In genomic region chr15:5115173-5115572, GRCm38 (mm10) we compare ENCODE assay signal across 8 mouse cellular contexts. TPM values are rescaled to one million over a fixed set of nuclear protein-coding genes. Genes with fewer than 3 reads are reported as not detected.
DNase-seq lines count a peak whose midpoint lies in the region; ATAC-seq and TF ChIP-seq lines count a peak whose summit lies in the region.

No protein-coding gene starts in this region.

- ATAC-seq in limb, embryonic 11.5 days (ENCODE audit: insufficient number of reproducible peaks, low FRiP score, low TSS enrichment, low read depth), result no peak
- ATAC-seq in neural tube, embryonic 14.5 days (ENCODE audit: low read depth), result no peak

- H3K4me2 ChIP-seq in limb, embryonic 11.5 days (ENCODE audit: low read depth, severe bottlenecking), result peak overlapping the region; percentile 24
- H3K4me2 ChIP-seq in neural tube, embryonic 14.5 days (ENCODE audit: low read depth, low read length), result peak overlapping the region; percentile 49

- TF ChIP-seq CTCF in liver, adult 2 months (IDR thresholded peaks at IDR 0.05; ENCODE audit: low read depth, low read length), result no peak
- no peak for TF ChIP-seq CTCF in embryonic fibroblast, embryonic 13.5 days (IDR thresholded peaks at IDR 0.05; ENCODE audit: borderline replicate concordance, insufficient read depth, low read length)

- no peaks in the 10 kb centered on the region for H3K27me3 ChIP-seq in liver, adult 2 months (ENCODE audit: control insufficient read depth, insufficient read depth, low read length)
- no peaks in the 10 kb centered on the region for H3K27me3 ChIP-seq in limb, embryonic 11.5 days (ENCODE audit: control insufficient read depth, insufficient read depth, low read length)
- no peaks in the 10 kb centered on the region for H3K27me3 ChIP-seq in neural tube, embryonic 14.5 days (ENCODE audit: control insufficient read depth, insufficient read depth, low read length)

- H3K9me3 ChIP-seq in limb, embryonic 11.5 days (ENCODE audit: control insufficient read depth, low read length), result no peaks in the 10 kb centered on the region
- no peaks in the 10 kb centered on the region for H3K9me3 ChIP-seq in neural tube, embryonic 14.5 days (ENCODE audit: control insufficient read depth, low read length)

- peaks cover 26% of the 10 kb centered on the region for H3K36me3 ChIP-seq in liver, adult 2 months (ENCODE audit: control insufficient read depth, insufficient read depth, low read length)
- peaks cover 21% of the 10 kb centered on the region for H3K36me3 ChIP-seq in limb, embryonic 11.5 days (ENCODE audit: control insufficient read depth, insufficient read depth, low read length)
- H3K36me3 ChIP-seq in neural tube, embryonic 14.5 days (ENCODE audit: control insufficient read depth, insufficient read depth, low read length), result peaks cover 22% of the 10 kb centered on the region

- H3K4me1 ChIP-seq in liver, adult 2 months (ENCODE audit: control insufficient read depth, insufficient read depth, low read length), result peaks cover 8% of the 10 kb centered on the region; the same call in 1 of the 2 replicates
- H3K4me1 ChIP-seq in embryonic fibroblast, embryonic 13.5 days (ENCODE audit: control insufficient read depth, insufficient read depth, low read length), result no peaks in the 10 kb centered on the region
- H3K4me1 ChIP-seq in limb, embryonic 11.5 days (ENCODE audit: control insufficient read depth, insufficient read depth, low read length), result 0 out of 2 replicates have a peak, but pooled peaks cover 4% of the 10 kb centered on the region
- peaks cover 6% of the 10 kb centered on the region; the same call in 1 of the 2 replicates for H3K4me1 ChIP-seq in neural tube, embryonic 14.5 days (ENCODE audit: control insufficient read depth, insufficient read depth, low read length)

- peaks cover 5% of the 10 kb centered on the region for H3K79me2 ChIP-seq in liver, adult 2 months (ENCODE audit: control insufficient read depth, insufficient read depth, low read length)

- TF ChIP-seq POLR2A in liver, adult 2 months (IDR thresholded peaks at IDR 0.05; ENCODE audit: extremely low read depth, insufficient read depth, low read length), result no peak
- TF ChIP-seq POLR2A in embryonic fibroblast, embryonic 13.5 days (IDR thresholded peaks at IDR 0.05; ENCODE audit: low read depth, low read length), result no peak

- H3K27ac ChIP-seq in liver, adult 2 months (replicated peaks; ENCODE audit: insufficient read depth, low read depth, low read length), result no peak overlapping the region; the same call in 1 of the 2 replicates
- H3K27ac ChIP-seq in embryonic fibroblast, embryonic 13.5 days (ENCODE audit: insufficient read depth, low read length), result peak overlapping the region; percentile 83
- H3K27ac ChIP-seq in limb, embryonic 11.5 days (replicated peaks; ENCODE audit: low read depth, low read length), result no peak overlapping the region
- no peak overlapping the region for H3K27ac ChIP-seq in neural tube, embryonic 14.5 days (ENCODE audit: low read depth, low read length)

- no peak for DNase-seq in liver, adult 2 months (ENCODE audit: extremely low read depth, low read depth, low spot score)
- DNase-seq in liver, result no peak
- no peak for DNase-seq in limb, embryonic 11.5 days (ENCODE audit: low spot score)
- no peak for DNase-seq in urinary bladder, postnatal 25 days (ENCODE audit: low spot score)
- DNase-seq in frontal cortex, adult 2 months (ENCODE audit: extremely low spot score in 1 of 2, low spot score in 1 of 2), result no peak
- no peak for DNase-seq in kidney, postnatal 10 days

- 48% methylated on average over 8 of the region's 8 CpGs for WGBS in liver, adult 2 months
- 67% methylated on average over 8 of the region's 8 CpGs for WGBS in limb, embryonic 11.5 days
- WGBS in neural tube, embryonic 14.5 days, result 67% methylated on average over 8 of the region's 8 CpGs

- no peak overlapping the region; the same call in 1 of the 2 replicates for H3K4me3 ChIP-seq in liver, adult 2 months (ENCODE audit: insufficient read depth, low read depth, low read length)
- H3K4me3 ChIP-seq in embryonic fibroblast, embryonic 13.5 days (ENCODE audit: insufficient read depth, low read length), result peak overlapping the region; percentile 30
- no peak overlapping the region for H3K4me3 ChIP-seq in limb, embryonic 11.5 days (ENCODE audit: low read depth, low read length)
- peak overlapping the region; percentile 94; the same call in 1 of the 2 replicates for H3K4me3 ChIP-seq in neural tube, embryonic 14.5 days (ENCODE audit: low read depth, low read length)

- 0 out of 2 replicates have a peak overlapping the region, but pooled peaks have one; percentile 17 for H3K9ac ChIP-seq in liver, adult 2 months (ENCODE audit: low read depth, low read length)
- H3K9ac ChIP-seq in limb, embryonic 11.5 days (ENCODE audit: low read length), result no peak overlapping the region
- H3K9ac ChIP-seq in neural tube, embryonic 14.5 days (replicated peaks; ENCODE audit: low read depth, low read length), result peak overlapping the region; percentile 45; the same call in 1 of the 2 replicates

RNA-seq across cellular contexts. Expression of gene Rpl37, which starts 1.3 kb away (rescaled TPM):
- total RNA-seq in liver, adult 2 months (2014; rRNA removed), result 386 and 436 TPM in 2 replicates
- 282 and 301 TPM in 2 replicates for polyA plus RNA-seq in liver, adult 2 months (2012; rRNA removed)
- polyA plus RNA-seq in embryonic fibroblast, embryonic 13.5 days (2011; ENCODE audit: insufficient read length, low read depth, missing spikeins), result 606 and 706 TPM in 2 replicates
- 651 and 672 TPM in 2 replicates for polyA plus RNA-seq in limb, embryonic 11.5 days (2014; fragmentation: Nextera tagmentation; extraction: Ambion mirVana)
- polyA plus RNA-seq in neural tube, embryonic 14.5 days (2014; fragmentation: Nextera tagmentation; extraction: Ambion mirVana), result 366 and 376 TPM in 2 replicates
- 1,075 and 1,203 TPM in 2 replicates for polyA plus RNA-seq in frontal cortex, adult 2 months (2012; rRNA removed)

RNA-seq across cellular contexts. Expression of gene Card6, which starts 6.8 kb away (rescaled TPM):
- 6.8 and 7.5 TPM in 2 replicates for total RNA-seq in liver, adult 2 months (2014; rRNA removed)
- polyA plus RNA-seq in liver, adult 2 months (2012; rRNA removed), result 2.5 TPM in 2 replicates
- 1.8 TPM in 2 replicates for polyA plus RNA-seq in embryonic fibroblast, embryonic 13.5 days (2011; ENCODE audit: insufficient read length, low read depth, missing spikeins)
- 1.0 and 1.4 TPM in 2 replicates for polyA plus RNA-seq in limb, embryonic 11.5 days (2014; fragmentation: Nextera tagmentation; extraction: Ambion mirVana)
- polyA plus RNA-seq in neural tube, embryonic 14.5 days (2014; fragmentation: Nextera tagmentation; extraction: Ambion mirVana), result 0.32 and 0.55 TPM in 2 replicates
- polyA plus RNA-seq in frontal cortex, adult 2 months (2012; rRNA removed), result 0.84 and 0.90 TPM in 2 replicates

RNA-seq across cellular contexts. Expression of gene Prkaa1, which starts 28.5 kb away (rescaled TPM):
- 6.3 and 7.8 TPM in 2 replicates for total RNA-seq in liver, adult 2 months (2014; rRNA removed)
- polyA plus RNA-seq in liver, adult 2 months (2012; rRNA removed), result 1.8 and 1.9 TPM in 2 replicates
- polyA plus RNA-seq in embryonic fibroblast, embryonic 13.5 days (2011; ENCODE audit: insufficient read length, low read depth, missing spikeins), result 32.0 and 41.2 TPM in 2 replicates
- 20.4 and 21.2 TPM in 2 replicates for polyA plus RNA-seq in limb, embryonic 11.5 days (2014; fragmentation: Nextera tagmentation; extraction: Ambion mirVana)
- 21.1 and 22.5 TPM in 2 replicates for polyA plus RNA-seq in neural tube, embryonic 14.5 days (2014; fragmentation: Nextera tagmentation; extraction: Ambion mirVana)
- 13.0 and 14.1 TPM in 2 replicates for polyA plus RNA-seq in frontal cortex, adult 2 months (2012; rRNA removed)

RNA-seq across cellular contexts. Expression of gene C7, which starts 51.6 kb away (rescaled TPM):
- 0.46 and 0.94 TPM in 2 replicates for total RNA-seq in liver, adult 2 months (2014; rRNA removed)
- 0.11 and 0.22 TPM in 2 replicates for polyA plus RNA-seq in liver, adult 2 months (2012; rRNA removed)
- polyA plus RNA-seq in embryonic fibroblast, embryonic 13.5 days (2011; ENCODE audit: insufficient read length, low read depth, missing spikeins), result 0.19 TPM in 1 of 2 replicates, not detected in the other
- 0.09 TPM in 1 of 2 replicates, not detected in the other for polyA plus RNA-seq in limb, embryonic 11.5 days (2014; fragmentation: Nextera tagmentation; extraction: Ambion mirVana)
- polyA plus RNA-seq in neural tube, embryonic 14.5 days (2014; fragmentation: Nextera tagmentation; extraction: Ambion mirVana), result not detected in 2 replicates
- polyA plus RNA-seq in frontal cortex, adult 2 months (2012; rRNA removed), result 0.59 and 0.84 TPM in 2 replicates

Comparison
In these comparisons a context has a peak if more than half of its experiments do, and no peak if none do; other contexts are left out.
1. H3K4me3 ChIP-seq: peak in embryonic fibroblast, embryonic 13.5 days (single experiment) and neural tube, embryonic 14.5 days (single experiment); none in liver, adult 2 months (single experiment) and limb, embryonic 11.5 days (single experiment).